Mouse (Mus musculus) forebrain, embryonic 11.5 days (tissue): ENCODE measurements at regions not wholly inside any gene's neighbourhood (a gene's known extent, or its start where the extent isn't known, plus 50 kb on each side); places are given as distances from the start of the nearest gene placed in this dataset.

Source experiments
- ATAC-seq: fragments of 200-750 bp; cut with Nextera tagmentation; replicated peaks from 2 replicates; pipeline ENCODE4 v1.8.0; 2017; ENCODE audit warnings: moderate TSS enrichment; ENCODE audit not compliant: low FRiP score
- DNase-seq: peaks from one replicate; pipeline ENCODE4 v3.0.0-alpha.2; 2017; ENCODE audit warnings: low spot score
- H3K27ac ChIP-seq: fragments of 300-500 bp; sonication (generic); 2 replicates; pipeline ENCODE4 v1.5.1; 2014; ENCODE audit warnings: low read depth, low read length
- H3K27me3 ChIP-seq: fragments of 300-500 bp; sonication (generic); 2 replicates; pipeline ENCODE4 v1.6.1; 2014; ENCODE audit warnings: mild to moderate bottlenecking, low read length, mixed read lengths; ENCODE audit not compliant: control insufficient read depth, insufficient read depth
- H3K36me3 ChIP-seq: fragments of 300-500 bp; sonication (generic); 2 replicates; pipeline ENCODE4 v1.6.1; 2014; ENCODE audit warnings: mild to moderate bottlenecking, low read length, moderate library complexity, mixed read lengths; ENCODE audit not compliant: control insufficient read depth, insufficient read depth
- H3K4me1 ChIP-seq: fragments of 300-500 bp; sonication (generic); replicated peaks from 2 replicates; pipeline ENCODE4 v1.6.1; 2014; ENCODE audit warnings: low read length, mixed read lengths; ENCODE audit not compliant: control insufficient read depth, insufficient read depth
- H3K4me2 ChIP-seq: fragments of 300-500 bp; sonication (generic); 2 replicates; pipeline ENCODE4 v1.6.1; 2014; ENCODE audit warnings: low read depth, mild to moderate bottlenecking, low read length, moderate library complexity, mixed read lengths; ENCODE audit not compliant: severe bottlenecking
- H3K4me3 ChIP-seq: fragments of 300-500 bp; sonication (generic); 2 replicates; pipeline ENCODE4 v1.5.1; 2014; ENCODE audit warnings: low read depth, low read length
- H3K9ac ChIP-seq: fragments of 300-500 bp; sonication (generic); 2 replicates; pipeline ENCODE4 v1.6.1; 2014; ENCODE audit warnings: low read length
- H3K9me3 ChIP-seq: fragments of 300-500 bp; sonication (generic); 2 replicates; pipeline ENCODE4 v1.6.1; 2016; ENCODE audit warnings: low read length, mixed read lengths; ENCODE audit not compliant: control insufficient read depth
- WGBS: fragments of 180-500 bp; shearing (Covaris S2); extraction: QIAGEN DNeasy Blood & Tissue Kit; methylation state at CpG from one replicate; pipeline ENCODE4 v1.1.7; 2014; 5-methylcytosine and 5-hydroxymethylcytosine counted together

- Histone ChIP-seq H3K36me3 (no peaks in the 10 kb centered on the region), H3K4me1 (no peaks in the 10 kb centered on the region), H3K9me3 (no peaks in the 10 kb centered on the region), H3K27me3 (no peaks in the 10 kb centered on the region), H3K4me3 (no peak overlapping the region), H3K4me2 (no peak overlapping the region), H3K9ac (no peak overlapping the region), H3K27ac (no peak overlapping the region)
- ATAC-seq (no peak), DNase-seq (no peak)
- 66% methylated on average over 4 of the region's 4 CpGs for WGBS
These were observed 283.5 kb downstream of the Naf1 start for GRCm38 (mm10) chr8:67143479-67143878.

GRCm38 (mm10) chr8:67181741-67182140, 321.7 kb downstream of the Naf1 start:
- no peak for ATAC-seq
- Histone ChIP-seq H3K27me3 (no peaks in the 10 kb centered on the region), H3K9ac (no peak overlapping the region), H3K4me2 (no peak overlapping the region), H3K27ac (no peak overlapping the region), H3K9me3 (no peaks in the 10 kb centered on the region), H3K4me1 (no peaks in the 10 kb centered on the region), H3K4me3 (no peak overlapping the region), H3K36me3 (no peaks in the 10 kb centered on the region)
- DNase-seq, result no peak
- WGBS, result 84% methylated on average over 5 of the region's 5 CpGs

GRCm38 (mm10) chr8:67199213-67199612, 324.4 kb upstream of the Nat3 start:
- Histone ChIP-seq H3K9ac (no peak overlapping the region), H3K4me1 (no peaks in the 10 kb centered on the region), H3K27me3 (no peaks in the 10 kb centered on the region), H3K9me3 (no peaks in the 10 kb centered on the region), H3K4me3 (no peak overlapping the region), H3K27ac (no peak overlapping the region), H3K4me2 (no peak overlapping the region), H3K36me3 (no peaks in the 10 kb centered on the region)
- no peak for DNase-seq
- no peak for ATAC-seq

- no peak for DNase-seq
- Histone ChIP-seq H3K4me3 (no peak overlapping the region), H3K4me1 (no peaks in the 10 kb centered on the region), H3K9ac (no peak overlapping the region), H3K27ac (no peak overlapping the region), H3K9me3 (no peaks in the 10 kb centered on the region), H3K4me2 (no peak overlapping the region), H3K36me3 (no peaks in the 10 kb centered on the region), H3K27me3 (no peaks in the 10 kb centered on the region; the same call in 1 of the 2 replicates)
- peak; percentile 71 for ATAC-seq
- 30% methylated on average over 1 of the region's 1 CpGs for WGBS
These were observed 317.6 kb upstream of the Nat3 start for GRCm38 (mm10) chr8:67206064-67206463.

- Histone ChIP-seq H3K4me1 (no peaks in the 10 kb centered on the region), H3K4me2 (no peak overlapping the region), H3K36me3 (no peaks in the 10 kb centered on the region), H3K9me3 (no peaks in the 10 kb centered on the region), H3K27ac (no peak overlapping the region), H3K4me3 (no peak overlapping the region), H3K27me3 (no peaks in the 10 kb centered on the region), H3K9ac (no peak overlapping the region)
- no peak for DNase-seq
- no peak for ATAC-seq
- WGBS, result 85% methylated on average over 7 of the region's 7 CpGs
These were observed 291.5 kb upstream of the Nat3 start for GRCm38 (mm10) chr8:67231921-67232701.

GRCm38 (mm10) chr8:67238934-67239333, 284.7 kb upstream of the Nat3 start:
- Histone ChIP-seq H3K4me1 (no peaks in the 10 kb centered on the region), H3K9ac (no peak overlapping the region), H3K4me2 (no peak overlapping the region), H3K4me3 (no peak overlapping the region), H3K36me3 (no peaks in the 10 kb centered on the region), H3K9me3 (no peaks in the 10 kb centered on the region), H3K27ac (no peak overlapping the region), H3K27me3 (no peaks in the 10 kb centered on the region)
- DNase-seq (no peak), ATAC-seq (no peak)
- WGBS, result 75% methylated on average over 1 of the region's 1 CpGs

- Histone ChIP-seq H3K9me3 (no peaks in the 10 kb centered on the region), H3K4me1 (no peaks in the 10 kb centered on the region), H3K27me3 (no peaks in the 10 kb centered on the region), H3K4me2 (no peak overlapping the region), H3K9ac (no peak overlapping the region), H3K27ac (no peak overlapping the region), H3K4me3 (no peak overlapping the region), H3K36me3 (no peaks in the 10 kb centered on the region)
- WGBS, result 76% methylated on average over 6 of the region's 6 CpGs
- DNase-seq, result no peak
- ATAC-seq, result no peak
These were observed 244.9 kb upstream of the Nat3 start for GRCm38 (mm10) chr8:67278759-67279158.

GRCm38 (mm10) chr8:67279449-67279848, 244.2 kb upstream of the Nat3 start:
- no peaks in the 10 kb centered on the region for H3K27me3 ChIP-seq
- no peak overlapping the region for H3K4me2 ChIP-seq
- no peaks in the 10 kb centered on the region for H3K36me3 ChIP-seq
- no peak overlapping the region for H3K4me3 ChIP-seq
- no peak overlapping the region for H3K27ac ChIP-seq
- no peak for DNase-seq
- ATAC-seq, result no peak
- H3K4me1 ChIP-seq, result no peaks in the 10 kb centered on the region
- H3K9ac ChIP-seq, result no peak overlapping the region
- H3K9me3 ChIP-seq, result no peaks in the 10 kb centered on the region

GRCm38 (mm10) chr8:67310494-67310893, 213.2 kb upstream of the Nat3 start:
- Histone ChIP-seq H3K4me2 (no peak overlapping the region), H3K36me3 (no peaks in the 10 kb centered on the region), H3K4me3 (no peak overlapping the region), H3K4me1 (no peaks in the 10 kb centered on the region), H3K9ac (no peak overlapping the region), H3K27ac (no peak overlapping the region), H3K27me3 (no peaks in the 10 kb centered on the region), H3K9me3 (no peaks in the 10 kb centered on the region)
- 79% methylated on average over 1 of the region's 1 CpGs for WGBS
- no peak for ATAC-seq
- DNase-seq, result no peak
